Mouse (Mus musculus): ENCODE measurements around the gene Peak1. TPM values are rescaled to one million over a fixed set of nuclear protein-coding genes. Genes with fewer than 3 reads are reported as not detected.

Gene Peak1
- total and polyA plus RNA-seq, 3 experiments: 2.8 to 11.7 TPM; not detected in 1

DNA sequence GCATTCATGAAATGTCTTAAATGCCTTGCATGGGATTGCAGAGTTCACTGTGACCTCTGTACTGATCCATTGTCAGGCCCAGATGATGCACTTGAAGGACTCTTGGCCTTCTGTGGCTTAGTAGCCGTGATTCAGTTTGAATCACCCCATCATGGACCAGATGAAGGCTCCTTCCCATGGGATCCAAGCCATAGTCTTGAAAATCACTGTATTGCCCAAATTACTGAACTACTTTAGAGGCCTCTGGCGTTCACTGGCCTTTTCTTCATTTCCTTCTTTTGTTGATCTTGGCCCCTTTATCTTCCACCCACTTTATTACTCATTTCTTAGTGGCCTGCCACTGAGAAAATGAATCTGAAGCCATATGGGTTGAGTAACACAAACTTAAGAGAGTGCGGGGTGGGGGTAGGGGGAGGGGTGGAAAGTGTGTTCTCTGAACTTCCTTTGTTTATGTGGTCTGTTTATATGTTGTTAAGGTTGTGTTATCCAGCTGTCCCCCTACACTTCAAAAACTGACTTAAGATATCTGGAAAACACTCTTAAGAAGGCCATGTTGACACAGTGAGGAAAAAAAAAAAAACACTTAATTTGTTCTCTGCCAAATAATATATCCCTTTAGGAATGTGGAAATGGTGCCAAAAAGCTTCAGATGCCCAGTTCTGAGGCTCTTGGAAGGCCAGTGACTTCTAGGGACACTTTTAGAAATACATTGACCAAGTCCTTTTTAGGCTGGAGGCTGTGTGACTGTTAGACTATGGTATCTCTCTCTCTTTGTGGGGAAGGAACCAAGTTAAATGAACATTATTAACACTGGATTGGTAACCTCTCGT, 46.0 kb upstream of the Peak1 start:
- TF ChIP-seq CTCF (IDR thresholded peaks at IDR 0.05 in 2 of 3, conservative IDR thresholded peaks at IDR 0.05 in 1 of 3; ENCODE audit: control insufficient read depth in 1 of 3, insufficient read depth in 1 of 3, low read depth in 2 of 3, low read length in 3 of 3, poor library complexity in 1 of 3, severe bottlenecking in 1 of 3) (no peak), ZKSCAN1 (IDR thresholded peaks at IDR 0.05; ENCODE audit: low read depth, low read length) (no peak), HCFC1 (IDR thresholded peaks at IDR 0.05; ENCODE audit: low read depth, low read length) (no peak), RCOR1 (IDR thresholded peaks at IDR 0.05; ENCODE audit: low read depth, low read length) (no peak), ELF1 (IDR thresholded peaks at IDR 0.05; ENCODE audit: low read depth, low read length) (no peak), POLR2A (IDR thresholded peaks at IDR 0.05; ENCODE audit: control insufficient read depth in 1 of 2, insufficient read depth in 1 of 2, low read depth in 1 of 2, low read length in 2 of 2, poor library complexity in 1 of 2) (no peak), MAX (IDR thresholded peaks at IDR 0.05; ENCODE audit: low read length) (no peak)
- Histone ChIP-seq H3K27ac (ENCODE audit: control insufficient read depth, low read depth, low read length) (no peak overlapping the region), H3K4me3 (ENCODE audit: control insufficient read depth in 1 of 2, insufficient read depth in 1 of 2, low read depth in 2 of 2, low read length in 2 of 2) (no peak overlapping the region), H3K4me1 (ENCODE audit: control insufficient read depth in 1 of 2, insufficient read depth in 2 of 2, low read length in 2 of 2) (no peaks in the 10 kb centered on the region), H3K27me3 (ENCODE audit: control insufficient read depth in 1 of 2, insufficient read depth in 2 of 2, low read length in 2 of 2) (no peaks in the 10 kb centered on the region), H3K9me3 (replicated peaks; ENCODE audit: insufficient read depth, low read length) (no peaks in the 10 kb centered on the region), H3K36me3 (ENCODE audit: control insufficient read depth in 1 of 2, insufficient read depth in 2 of 2, low read length in 2 of 2) (0 out of 4 replicates have a peak, but pooled peaks cover 0 to 3% of the 10 kb centered on the region in 2 experiments), H3K79me2 (ENCODE audit: control insufficient read depth, insufficient read depth, low read length, poor library complexity) (no peaks in the 10 kb centered on the region), H3K9ac (ENCODE audit: control insufficient read depth, low read depth, low read length, poor library complexity, severe bottlenecking) (no peak overlapping the region)
- no peak for DNase-seq (ENCODE audit: low read depth, low spot score)

DNA sequence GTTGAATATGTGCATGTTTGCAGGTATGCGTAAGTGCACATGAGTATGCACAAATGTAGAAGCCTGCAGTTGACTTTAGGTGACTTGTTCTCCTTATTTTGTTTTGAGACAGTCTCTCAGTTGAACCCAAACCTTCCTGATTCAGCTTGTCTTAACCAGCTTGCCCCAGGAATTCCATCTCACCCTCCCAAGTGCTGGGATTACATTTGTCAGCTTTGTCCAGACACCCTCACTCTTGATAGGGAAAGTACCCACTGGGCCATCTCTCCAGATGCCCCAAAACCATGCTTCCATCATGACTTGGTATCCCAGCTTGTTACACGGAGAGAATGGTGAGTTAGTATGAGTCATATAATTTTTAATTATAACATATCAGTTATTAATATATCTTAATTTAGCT, 45.2 kb upstream of the Peak1 start:
- Histone ChIP-seq H3K79me2 (ENCODE audit: control insufficient read depth, insufficient read depth, low read length, poor library complexity) (no peaks in the 10 kb centered on the region), H3K27ac (ENCODE audit: control insufficient read depth, low read depth, low read length) (no peak overlapping the region)

GRCm38 (mm10) chr9:56462606-56463005, 44.7 kb upstream of the Peak1 start:
- Histone ChIP-seq H3K27ac (ENCODE audit: control insufficient read depth, low read depth, low read length) (no peak overlapping the region), H3K36me3 (ENCODE audit: control insufficient read depth in 1 of 2, insufficient read depth in 2 of 2, low read length in 2 of 2) (0 out of 4 replicates have a peak, but pooled peaks cover 0 to 3% of the 10 kb centered on the region in 2 experiments), H3K4me1 (ENCODE audit: control insufficient read depth in 1 of 2, insufficient read depth in 2 of 2, low read length in 2 of 2) (no peaks in the 10 kb centered on the region), H3K27me3 (ENCODE audit: control insufficient read depth in 1 of 2, insufficient read depth in 2 of 2, low read length in 2 of 2) (no peaks in the 10 kb centered on the region), H3K4me3 (ENCODE audit: control insufficient read depth in 1 of 2, insufficient read depth in 1 of 2, low read depth in 2 of 2, low read length in 2 of 2) (no peak overlapping the region), H3K79me2 (ENCODE audit: control insufficient read depth, insufficient read depth, low read length, poor library complexity) (no peaks in the 10 kb centered on the region), H3K9me3 (replicated peaks; ENCODE audit: insufficient read depth, low read length) (no peaks in the 10 kb centered on the region), H3K9ac (ENCODE audit: control insufficient read depth, low read depth, low read length, poor library complexity, severe bottlenecking) (no peak overlapping the region)
- DNase-seq (ENCODE audit: low read depth, low spot score): no peak
- TF ChIP-seq ZMIZ1 (IDR thresholded peaks at IDR 0.05; ENCODE audit: low read depth, low read length) (no peak), UBTF (IDR thresholded peaks at IDR 0.05; ENCODE audit: borderline replicate concordance, insufficient read depth, low read depth, low read length) (no peak), CHD2 (IDR thresholded peaks at IDR 0.05; ENCODE audit: low read length) (no peak), MXI1 (IDR thresholded peaks at IDR 0.05; ENCODE audit: low read depth, low read length) (no peak), KAT2A (conservative IDR thresholded peaks at IDR 0.05; ENCODE audit: low read depth, low read length) (no peak), RAD21 (IDR thresholded peaks at IDR 0.05; ENCODE audit: low read depth, low read length) (no peak), ETS1 (IDR thresholded peaks at IDR 0.05; ENCODE audit: low read depth, low read length) (no peak), E2F4 (IDR thresholded peaks at IDR 0.05; ENCODE audit: borderline replicate concordance, low read depth, low read length) (no peak), ELF1 (IDR thresholded peaks at IDR 0.05; ENCODE audit: low read depth, low read length) (no peak), MYB (IDR thresholded peaks at IDR 0.05; ENCODE audit: low read depth, low read length) (no peak), BHLHE40 (IDR thresholded peaks at IDR 0.05; ENCODE audit: borderline replicate concordance, low read depth, low read length) (no peak), CTCF (IDR thresholded peaks at IDR 0.05 in 2 of 3, conservative IDR thresholded peaks at IDR 0.05 in 1 of 3; ENCODE audit: control insufficient read depth in 1 of 3, insufficient read depth in 1 of 3, low read depth in 2 of 3, low read length in 3 of 3, poor library complexity in 1 of 3, severe bottlenecking in 1 of 3) (no peak), MAZ (IDR thresholded peaks at IDR 0.05; ENCODE audit: low read depth, low read length) (no peak), SIN3A (IDR thresholded peaks at IDR 0.05; ENCODE audit: low read length) (no peak), ZNF384 (IDR thresholded peaks at IDR 0.05; ENCODE audit: low read depth, low read length) (no peak), GATA1 (IDR thresholded peaks at IDR 0.05; ENCODE audit: low read depth, low read length) (no peak), GABPA (IDR thresholded peaks at IDR 0.05; ENCODE audit: low read depth, low read length) (no peak), RCOR1 (IDR thresholded peaks at IDR 0.05; ENCODE audit: low read depth, low read length) (no peak)

More for the DNA sequence above, 45.2 kb upstream of the Peak1 start:
- no peak for DNase-seq (ENCODE audit: low read depth, low spot score)
- Histone ChIP-seq H3K36me3 (ENCODE audit: control insufficient read depth in 1 of 2, insufficient read depth in 2 of 2, low read length in 2 of 2) (0 out of 4 replicates have a peak, but pooled peaks cover 0 to 3% of the 10 kb centered on the region in 2 experiments), H3K9ac (ENCODE audit: control insufficient read depth, low read depth, low read length, poor library complexity, severe bottlenecking) (no peak overlapping the region), H3K27me3 (ENCODE audit: control insufficient read depth in 1 of 2, insufficient read depth in 2 of 2, low read length in 2 of 2) (no peaks in the 10 kb centered on the region), H3K4me1 (ENCODE audit: control insufficient read depth in 1 of 2, insufficient read depth in 2 of 2, low read length in 2 of 2) (no peaks in the 10 kb centered on the region), H3K9me3 (replicated peaks; ENCODE audit: insufficient read depth, low read length) (no peaks in the 10 kb centered on the region), H3K4me3 (ENCODE audit: control insufficient read depth in 1 of 2, insufficient read depth in 1 of 2, low read depth in 2 of 2, low read length in 2 of 2) (no peak overlapping the region)
- TF ChIP-seq ZNF384 (IDR thresholded peaks at IDR 0.05; ENCODE audit: low read depth, low read length): no peak
- no peak for TF ChIP-seq BHLHE40 (IDR thresholded peaks at IDR 0.05; ENCODE audit: borderline replicate concordance, low read depth, low read length)
- TF ChIP-seq ZMIZ1 (IDR thresholded peaks at IDR 0.05; ENCODE audit: low read depth, low read length): no peak
- TF ChIP-seq POLR2AphosphoS2 (IDR thresholded peaks at IDR 0.05; ENCODE audit: low read length): no peak
- no peak for TF ChIP-seq CHD2 (IDR thresholded peaks at IDR 0.05; ENCODE audit: low read length)
- no peak for TF ChIP-seq NELFE (IDR thresholded peaks at IDR 0.05; ENCODE audit: low read depth, low read length)
- TF ChIP-seq RAD21 (IDR thresholded peaks at IDR 0.05; ENCODE audit: low read depth, low read length): no peak
- no peak for TF ChIP-seq UBTF (IDR thresholded peaks at IDR 0.05; ENCODE audit: borderline replicate concordance, insufficient read depth, low read depth, low read length)

Measured in MEL (cell line).